Mouse (Mus musculus) embryonic facial prominence, embryonic 14.5 days (tissue): ENCODE measurements around the gene Plk5. TPM values are rescaled to one million over a fixed set of nuclear protein-coding genes. Genes with fewer than 3 reads are reported as not detected.

Experiments used
- ATAC-seq: fragments of 200-750 bp; cut with Nextera tagmentation; 2 replicates; pipeline ENCODE4 v1.8.0; 2017; ENCODE audit warnings: low read depth, moderate number of reproducible peaks, moderate TSS enrichment
- DNase-seq: peaks from one replicate; pipeline ENCODE4 v3.0.0-alpha.2; 2015; ENCODE audit warnings: low spot score
- H3K27ac ChIP-seq: fragments of 300-500 bp; sonication (generic); replicated peaks from 2 replicates; pipeline ENCODE4 v1.5.1; 2014; ENCODE audit warnings: low read depth, mild to moderate bottlenecking, low read length, moderate library complexity
- H3K27me3 ChIP-seq: fragments of 300-500 bp; sonication (generic); replicated peaks from 2 replicates; pipeline ENCODE4 v1.6.1; 2014; ENCODE audit warnings: low read length; ENCODE audit not compliant: control insufficient read depth, insufficient read depth
- H3K36me3 ChIP-seq: fragments of 300-500 bp; sonication (generic); 2 replicates; pipeline ENCODE4 v1.6.1; 2014; ENCODE audit warnings: low read length, mixed read lengths; ENCODE audit not compliant: control insufficient read depth, insufficient read depth
- H3K4me1 ChIP-seq: fragments of 300-500 bp; sonication (generic); 2 replicates; pipeline ENCODE4 v1.6.1; 2014; ENCODE audit warnings: antibody characterized with exemption, low read length; ENCODE audit not compliant: control insufficient read depth, insufficient read depth
- H3K4me2 ChIP-seq: fragments of 300-500 bp; sonication (generic); 2 replicates; pipeline ENCODE4 v1.6.1; 2014; ENCODE audit warnings: low read depth, mild to moderate bottlenecking, low read length, moderate library complexity, mixed read lengths
- H3K4me3 ChIP-seq: fragments of 300-500 bp; sonication (generic); 2 replicates; pipeline ENCODE4 v1.5.1; 2014; ENCODE audit warnings: low read depth, mild to moderate bottlenecking, low read length
- H3K9ac ChIP-seq: fragments of 300-500 bp; sonication (generic); 2 replicates; pipeline ENCODE4 v1.6.1; 2014; ENCODE audit warnings: low read depth, mild to moderate bottlenecking, low read length, moderate library complexity, mixed read lengths
- H3K9me3 ChIP-seq: fragments of 300-500 bp; sonication (generic); 2 replicates; pipeline ENCODE4 v1.6.1; 2016; ENCODE audit warnings: low read length; ENCODE audit not compliant: control insufficient read depth
- WGBS: fragments of 180-500 bp; shearing (Covaris S2); extraction: QIAGEN DNeasy Blood & Tissue Kit; methylation state at CpG from one replicate; pipeline ENCODE4 v1.1.7; 2014; 5-methylcytosine and 5-hydroxymethylcytosine counted together
- polyA plus RNA-seq: library from polyadenylated mRNA; unstranded; fragments of >200 nt; fragmentation: Nextera tagmentation; extraction: Ambion mirVana; gene quantifications from 2 replicates; pipeline ENCODE4 v1.2.1, GENCODE M21; 2014

The Plk5 gene
- polyA plus RNA-seq, 1 experiment from 2014 or later = 0.72 TPM

DNA sequence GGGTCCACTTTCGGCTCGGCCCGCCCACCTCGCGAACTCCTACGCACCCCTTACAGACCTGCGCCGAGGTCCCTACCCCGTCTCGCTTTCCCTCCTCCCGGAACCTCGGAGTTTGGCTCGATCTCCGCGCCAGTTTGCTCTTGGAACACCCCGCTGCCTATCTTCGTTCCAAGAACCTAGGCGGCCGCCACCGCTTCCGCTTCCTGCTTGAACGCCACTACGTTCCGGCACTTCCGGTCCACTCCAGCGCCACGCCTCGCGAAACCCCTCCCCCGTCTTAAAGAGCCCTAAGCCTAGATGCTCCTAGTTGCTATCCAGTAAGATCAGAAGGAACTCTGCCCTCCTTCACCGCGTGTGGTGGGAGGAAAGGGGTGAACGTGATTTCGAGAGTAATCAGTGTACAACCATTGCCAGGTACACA lies 35.9 kb upstream of the Plk5 start, which contains the start of gene 2310011J03Rik:
2310011J03Rik (minus strand) TSS at position 198 of the 421 bp plus-strand sequence.
- peak within 1 kb of the TSS; percentile 80 for H3K27ac ChIP-seq
- ATAC-seq = peak; percentile 67
- WGBS = under 1% methylated on average over 25 of the region's 34 CpGs

DNA sequence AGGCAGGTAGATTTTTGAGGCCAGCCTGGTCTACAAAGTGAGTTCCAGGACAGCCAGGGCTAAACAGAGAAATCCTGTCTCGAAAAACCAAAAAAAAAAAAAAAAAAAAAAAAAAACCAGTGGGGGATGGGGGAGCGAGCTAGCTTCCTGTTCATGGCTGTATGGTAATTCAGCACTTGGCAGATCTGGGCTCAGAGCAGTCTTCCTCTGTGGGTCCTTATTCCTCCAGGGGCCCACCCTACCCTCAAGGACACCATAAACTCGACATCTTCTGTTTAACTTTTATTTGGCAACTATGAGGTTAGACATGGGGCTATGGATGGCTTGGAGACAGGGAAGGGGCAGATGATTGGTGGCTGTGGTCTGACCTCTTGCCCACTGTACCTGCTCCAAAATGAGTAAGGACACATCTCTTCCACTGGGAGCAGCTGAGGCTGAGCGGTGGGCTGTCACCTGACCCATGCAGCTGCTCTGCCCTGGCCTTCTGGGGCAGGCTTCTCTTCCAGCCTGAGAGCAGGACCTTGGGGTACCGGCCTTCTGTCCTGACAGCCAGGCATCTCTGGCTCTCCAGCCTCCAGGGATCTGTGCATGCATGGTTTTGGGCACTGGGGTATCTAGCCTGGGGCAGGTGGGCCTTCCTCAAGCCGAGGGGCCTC lies 35.1 kb upstream of the Plk5 start:
- 76% methylated on average over 5 of the region's 6 CpGs for WGBS
- Histone ChIP-seq H3K4me3 (no peak overlapping the region), H3K27ac (no peak overlapping the region), H3K36me3 (peaks cover 10% of the 10 kb centered on the region; the same call in 1 of the 2 replicates), H3K9me3 (no peaks in the 10 kb centered on the region), H3K9ac (no peak overlapping the region), H3K4me2 (no peak overlapping the region), H3K27me3 (peaks cover 12% of the 10 kb centered on the region), H3K4me1 (peaks cover 8% of the 10 kb centered on the region)
- no peak for ATAC-seq
- no peak for DNase-seq

More for the DNA sequence above, 35.9 kb upstream of the Plk5 start, which contains the start of gene 2310011J03Rik:
- Histone ChIP-seq H3K27me3 (peaks cover 20% of the 10 kb centered on the region), H3K9me3 (no peaks in the 10 kb centered on the region), H3K36me3 (peaks cover 10% of the 10 kb centered on the region; the same call in 1 of the 2 replicates), H3K4me1 (peaks cover 8% of the 10 kb centered on the region), H3K4me2 (peak within 1 kb of the TSS; percentile 71), H3K4me3 (peak within 1 kb of the TSS; percentile 78), H3K9ac (peak within 1 kb of the TSS; percentile 76)
- peak; percentile 96 for DNase-seq

DNA sequence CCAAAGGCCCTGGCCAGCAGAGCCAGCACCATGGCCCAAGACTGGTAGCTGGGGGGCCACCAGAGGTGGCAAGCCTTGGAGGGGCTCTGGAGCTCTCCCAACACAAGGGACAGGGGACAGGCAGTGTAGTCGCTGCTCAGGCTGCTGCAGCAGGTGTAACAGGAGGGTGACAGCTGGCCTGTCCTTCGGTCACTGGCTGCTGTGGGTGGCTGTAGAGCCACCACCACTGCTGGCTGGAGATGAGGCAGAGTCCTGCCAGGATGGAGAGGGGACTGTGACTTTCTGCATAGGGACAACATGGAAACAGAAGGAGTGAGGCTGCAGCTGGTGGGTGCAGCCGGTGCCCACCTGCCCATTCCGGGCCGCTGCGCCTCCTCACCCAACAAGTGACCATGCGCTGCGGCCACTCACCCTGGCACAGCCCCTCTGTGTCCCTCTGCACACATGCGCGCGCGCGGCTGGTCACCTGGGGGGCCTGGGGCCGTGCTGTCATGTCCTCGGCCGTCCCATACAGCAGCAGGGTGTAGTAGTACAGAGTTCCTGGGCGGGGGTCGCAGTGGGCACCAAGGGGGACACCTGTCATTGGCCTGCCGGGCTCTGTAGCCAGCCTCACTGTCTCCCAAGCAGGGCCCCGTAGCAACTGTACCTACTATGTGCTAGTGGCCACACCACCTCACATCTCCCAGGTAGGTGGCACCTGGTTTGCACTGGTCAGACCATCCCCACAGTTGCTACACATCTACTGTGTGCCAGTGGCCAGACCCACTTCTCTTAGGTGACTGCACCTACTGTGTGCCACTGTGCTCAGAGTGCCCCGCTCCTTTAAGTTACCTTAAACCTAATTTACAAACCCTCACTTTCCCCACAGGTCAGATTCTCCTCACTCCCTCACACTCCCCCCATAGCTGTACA lies 34.3 kb upstream of the Plk5 start:
- Histone ChIP-seq H3K27ac (no peak overlapping the region), H3K36me3 (peaks cover 10% of the 10 kb centered on the region; the same call in 1 of the 2 replicates), H3K4me3 (peak overlapping the region; percentile 62; the same call in 1 of the 2 replicates), H3K9me3 (no peaks in the 10 kb centered on the region), H3K4me2 (peak overlapping the region; percentile 98), H3K4me1 (peaks cover 8% of the 10 kb centered on the region), H3K9ac (no peak overlapping the region), H3K27me3 (peaks cover 4% of the 10 kb centered on the region; the same call in 1 of the 2 replicates)
- no peak for ATAC-seq
- no peak for DNase-seq
- WGBS = 91% methylated on average over 16 of the region's 21 CpGs

DNA sequence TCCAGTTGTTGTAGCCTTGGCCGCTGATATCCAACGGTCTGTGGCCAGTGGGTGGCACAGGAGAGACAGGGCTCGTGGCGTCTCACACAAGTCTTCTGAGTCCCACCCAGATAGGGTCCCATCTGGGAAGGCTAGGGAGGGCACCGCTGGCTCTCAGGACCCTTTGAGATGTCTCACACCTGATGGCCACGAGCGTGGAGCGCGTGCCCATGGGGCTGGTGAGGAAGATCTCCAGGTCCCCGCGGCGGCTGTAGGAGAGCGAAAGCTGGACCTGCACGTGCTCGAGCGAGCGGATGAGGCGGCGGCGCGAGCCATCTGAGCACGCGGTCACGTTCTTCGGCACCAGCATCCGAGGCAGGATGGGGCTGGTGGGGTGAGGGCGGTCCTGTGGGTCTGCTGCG lies 33.4 kb upstream of the Plk5 start:
- H3K27ac ChIP-seq = no peak overlapping the region
- peak overlapping the region; percentile 68 for H3K9ac ChIP-seq
- peaks cover 9% of the 10 kb centered on the region; the same call in 1 of the 2 replicates for H3K36me3 ChIP-seq
- 5% methylated on average over 27 of the region's 28 CpGs for WGBS
- H3K4me1 ChIP-seq = peaks cover 8% of the 10 kb centered on the region
- no peak for DNase-seq
- peak overlapping the region; percentile 62 for H3K4me3 ChIP-seq
- H3K9me3 ChIP-seq = no peaks in the 10 kb centered on the region
- H3K4me2 ChIP-seq = peak overlapping the region; percentile 98
- ATAC-seq = no peak; the same call in 1 of the 2 replicates
- no peaks in the 10 kb centered on the region for H3K27me3 ChIP-seq

DNA sequence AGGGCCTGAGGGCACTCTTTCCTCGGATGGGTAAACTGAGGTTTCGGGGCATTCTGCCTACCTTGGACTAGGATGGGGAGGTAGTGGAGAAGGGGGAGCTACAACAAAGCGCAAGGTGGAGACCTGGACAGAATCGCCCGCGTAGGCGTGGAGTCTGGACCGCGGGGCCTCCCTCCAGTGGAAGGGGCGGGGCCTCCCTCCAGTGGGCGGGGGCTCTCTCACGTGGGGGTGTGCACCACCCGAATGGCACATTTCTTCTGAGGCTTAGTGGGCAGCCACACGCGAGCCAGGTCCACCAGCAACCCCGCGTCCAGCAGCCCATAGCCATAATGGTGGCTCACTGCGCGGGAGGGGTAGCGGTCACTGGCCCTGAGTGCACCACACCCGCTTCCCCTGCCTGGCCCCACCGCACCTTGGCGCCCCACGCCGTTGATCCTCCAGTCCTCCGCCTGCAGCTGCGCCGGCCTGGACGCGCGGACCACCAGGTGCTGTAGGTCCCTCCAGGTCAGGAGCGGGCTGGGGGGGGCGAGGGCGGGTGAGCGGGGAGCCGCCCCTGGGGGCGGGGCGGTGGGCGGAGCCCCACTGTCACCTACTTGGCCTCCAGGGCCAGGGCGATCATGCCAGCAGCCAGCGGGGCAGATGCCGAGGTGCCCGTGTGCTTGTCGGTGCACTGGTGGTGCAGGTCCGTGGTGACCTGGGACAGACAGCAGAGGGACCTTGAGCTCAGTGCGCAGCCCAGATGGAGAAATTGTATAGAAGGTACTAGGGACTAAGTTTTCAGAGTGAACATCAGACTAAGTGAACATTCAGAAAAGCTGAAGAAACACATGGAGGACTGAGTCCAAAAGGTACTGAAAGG lies 32.8 kb upstream of the Plk5 start:
- Histone ChIP-seq H3K9ac (peak overlapping the region; percentile 68), H3K36me3 (peaks cover 7% of the 10 kb centered on the region; the same call in 1 of the 2 replicates), H3K27me3 (no peaks in the 10 kb centered on the region), H3K9me3 (no peaks in the 10 kb centered on the region), H3K4me3 (peak overlapping the region; percentile 62), H3K4me1 (peaks cover 8% of the 10 kb centered on the region), H3K27ac (no peak overlapping the region), H3K4me2 (peak overlapping the region; percentile 98)
- WGBS = under 1% methylated on average over 28 of the region's 46 CpGs
- ATAC-seq (peak; percentile 49), DNase-seq (peak; percentile 30)

DNA sequence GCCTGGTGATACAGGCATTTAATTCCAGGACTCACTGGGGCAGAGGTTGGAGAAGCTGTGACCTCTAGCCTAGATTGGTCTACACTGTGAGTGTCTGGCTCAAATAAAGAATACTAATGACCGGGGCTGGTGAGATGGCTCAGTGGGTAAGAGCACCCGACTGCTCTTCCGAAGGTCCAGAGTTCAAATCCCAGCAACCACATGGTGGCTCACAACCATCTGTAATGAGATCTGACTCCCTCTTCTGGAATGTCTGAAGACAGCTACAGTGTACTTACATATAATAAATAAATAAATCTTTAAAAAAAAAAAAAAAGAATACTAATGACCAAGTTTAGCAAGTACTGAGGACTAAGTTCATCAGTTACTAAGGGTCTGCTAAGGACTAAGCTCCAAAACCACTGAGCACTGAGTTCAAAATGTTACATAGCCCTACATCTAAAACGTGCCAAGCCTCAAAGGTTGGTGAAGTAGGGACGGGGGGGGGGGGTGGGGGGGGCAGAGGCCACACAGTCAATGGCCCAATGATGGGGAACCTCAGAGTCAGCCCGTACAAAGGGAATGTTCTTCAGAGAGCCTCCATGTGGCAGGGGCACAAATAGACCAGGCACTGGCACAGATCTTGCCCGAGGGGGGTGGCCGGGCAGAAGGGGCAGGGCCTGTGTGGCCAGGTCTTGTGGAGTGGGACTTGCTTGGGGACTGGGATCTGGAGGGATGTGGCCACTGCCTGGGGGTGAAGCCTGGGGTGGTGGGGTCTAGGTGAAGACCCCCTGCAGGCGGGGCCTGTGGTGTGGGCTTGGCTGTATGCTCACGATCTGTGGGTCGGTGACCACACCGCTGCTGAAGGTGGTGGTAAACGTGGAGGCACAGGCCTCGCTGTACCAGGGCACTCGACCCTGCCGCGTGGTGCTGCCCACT lies 31.9 kb upstream of the Plk5 start:
- no peaks in the 10 kb centered on the region for H3K9me3 ChIP-seq
- no peak for ATAC-seq
- no peaks in the 10 kb centered on the region for H3K36me3 ChIP-seq
- 68% methylated on average over 17 of the region's 17 CpGs for WGBS
- peaks cover 9% of the 10 kb centered on the region for H3K4me1 ChIP-seq
- no peak overlapping the region for H3K9ac ChIP-seq
- H3K27ac ChIP-seq = no peak overlapping the region
- no peaks in the 10 kb centered on the region for H3K27me3 ChIP-seq
- peak overlapping the region; percentile 98 for H3K4me2 ChIP-seq
- H3K4me3 ChIP-seq = peak overlapping the region; percentile 62
- DNase-seq = no peak

DNA sequence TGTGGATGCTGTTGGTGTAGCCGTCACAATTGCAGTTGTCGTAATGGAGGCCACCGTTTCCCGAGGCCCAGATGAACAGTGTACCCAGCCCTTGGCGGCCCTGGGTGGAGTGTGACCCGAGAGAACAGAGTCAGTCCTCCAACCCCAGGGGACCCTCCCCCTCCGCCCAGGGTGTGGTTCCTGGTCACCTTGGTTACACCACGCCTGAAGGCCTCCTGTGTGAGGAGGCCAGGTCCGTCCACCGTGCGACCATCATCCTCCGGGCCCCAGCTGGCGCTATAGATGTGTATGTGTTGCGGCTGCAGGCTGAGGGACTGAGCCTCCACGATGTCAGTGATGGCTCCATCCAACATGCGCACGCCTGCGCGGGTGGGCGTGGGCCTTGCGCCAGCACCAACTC lies 31.2 kb upstream of the Plk5 start:
- H3K4me1 ChIP-seq = peaks cover 8% of the 10 kb centered on the region
- no peaks in the 10 kb centered on the region for H3K27me3 ChIP-seq
- no peak overlapping the region for H3K27ac ChIP-seq
- ATAC-seq (no peak), DNase-seq (no peak)
- H3K4me3 ChIP-seq = no peak overlapping the region
- 84% methylated on average over 21 of the region's 21 CpGs for WGBS
- no peaks in the 10 kb centered on the region for H3K36me3 ChIP-seq
- no peak overlapping the region for H3K9ac ChIP-seq
- no peak overlapping the region for H3K4me2 ChIP-seq
- H3K9me3 ChIP-seq = no peaks in the 10 kb centered on the region
